Mouse (Mus musculus): ENCODE results near the gene Rcn1.

Gene Rcn1

GRCm38 (mm10) chr2:105396066-105396465 is 3.1 kb downstream of the Rcn1 start:
- no peak for DNase-seq (ENCODE audit: low spot score in 2 of 2)

- no peak for DNase-seq (ENCODE audit: low spot score in 2 of 2)
Observed at GRCm38 (mm10) chr2:105394375-105394774, 4.7 kb downstream of the Rcn1 start.

GRCm38 (mm10) chr2:105392514-105392913 is 6.6 kb downstream of the Rcn1 start:
- no peak for DNase-seq (ENCODE audit: low spot score in 2 of 2)

- no peak for DNase-seq (ENCODE audit: low spot score in 2 of 2)
Observed at GRCm38 (mm10) chr2:105391414-105391784, 7.7 kb downstream of the Rcn1 start.

- DNase-seq (ENCODE audit: low spot score in 2 of 2), result no peak
Observed at GRCm38 (mm10) chr2:105390653-105391413, 8.3 kb downstream of the Rcn1 start.

- DNase-seq (ENCODE audit: low spot score in 2 of 2), result no peak
Observed at GRCm38 (mm10) chr2:105389007-105389890, 9.9 kb downstream of the Rcn1 start.

GRCm38 (mm10) chr2:105386418-105386817 is 12.7 kb downstream of the Rcn1 start:
- DNase-seq (ENCODE audit: low spot score in 2 of 2), result no peak

- DNase-seq (ENCODE audit: low spot score in 2 of 2), result no peak
Observed at GRCm38 (mm10) chr2:105384998-105385397, 14.1 kb downstream of the Rcn1 start.

GRCm38 (mm10) chr2:105383063-105383462 is 16.1 kb downstream of the Rcn1 start:
- no peak for DNase-seq (ENCODE audit: low spot score in 2 of 2)

GRCm38 (mm10) chr2:105380757-105381319 is 18.3 kb downstream of the Rcn1 start:
- no peak for DNase-seq (ENCODE audit: low spot score in 2 of 2)

- no peak for DNase-seq (ENCODE audit: low spot score in 2 of 2)
Observed at GRCm38 (mm10) chr2:105379682-105380081, 19.4 kb downstream of the Rcn1 start.

- no peak for DNase-seq (ENCODE audit: low spot score in 2 of 2)
Observed at GRCm38 (mm10) chr2:105375705-105376104, 23.4 kb downstream of the Rcn1 start.

- DNase-seq (ENCODE audit: low spot score in 2 of 2), result no peak
Observed at GRCm38 (mm10) chr2:105375261-105375660, 23.9 kb downstream of the Rcn1 start.

- no peak for DNase-seq (ENCODE audit: low spot score in 2 of 2)
Observed at GRCm38 (mm10) chr2:105373658-105374057, 25.5 kb downstream of the Rcn1 start.

- no peak for DNase-seq (ENCODE audit: low spot score in 2 of 2)
Observed at GRCm38 (mm10) chr2:105372727-105373126, 26.4 kb downstream of the Rcn1 start.

GRCm38 (mm10) chr2:105372156-105372555 is 27.0 kb downstream of the Rcn1 start:
- DNase-seq (ENCODE audit: low spot score in 2 of 2), result no peak

- DNase-seq (ENCODE audit: low spot score in 2 of 2), result no peak
Observed at GRCm38 (mm10) chr2:105370698-105371097, 28.4 kb downstream of the Rcn1 start.

GRCm38 (mm10) chr2:105370240-105370639 is 28.9 kb downstream of the Rcn1 start:
- no peak for DNase-seq (ENCODE audit: low spot score in 2 of 2)

- no peak for DNase-seq (ENCODE audit: low spot score in 2 of 2)
Observed at GRCm38 (mm10) chr2:105367623-105368022, 31.5 kb downstream of the Rcn1 start.

- DNase-seq (ENCODE audit: low spot score in 2 of 2), result no peak
Observed at GRCm38 (mm10) chr2:105358040-105358439, 41.1 kb downstream of the Rcn1 start.

GRCm38 (mm10) chr2:105356791-105357190 is 42.3 kb downstream of the Rcn1 start:
- no peak for DNase-seq (ENCODE audit: low spot score in 2 of 2)

- DNase-seq (ENCODE audit: low spot score in 2 of 2), result no peak
Observed at GRCm38 (mm10) chr2:105348886-105349285, 50.2 kb downstream of the Rcn1 start.

- DNase-seq (ENCODE audit: low spot score in 2 of 2), result no peak
Observed at GRCm38 (mm10) chr2:105339993-105340392, 59.1 kb downstream of the Rcn1 start.
